Mouse (Mus musculus): Measurements from ENCODE around the gene Rgs3. TPM values are rescaled to one million over a fixed set of nuclear protein-coding genes. Genes with fewer than 3 reads are reported as not detected.
A peak's percentile ranks its signal among the peaks of the same experiment; 100 is the strongest.

Gene Rgs3
- total RNA-seq, 2 experiments from 2014 or later, result 10.5 to 11.2 TPM

DNA sequence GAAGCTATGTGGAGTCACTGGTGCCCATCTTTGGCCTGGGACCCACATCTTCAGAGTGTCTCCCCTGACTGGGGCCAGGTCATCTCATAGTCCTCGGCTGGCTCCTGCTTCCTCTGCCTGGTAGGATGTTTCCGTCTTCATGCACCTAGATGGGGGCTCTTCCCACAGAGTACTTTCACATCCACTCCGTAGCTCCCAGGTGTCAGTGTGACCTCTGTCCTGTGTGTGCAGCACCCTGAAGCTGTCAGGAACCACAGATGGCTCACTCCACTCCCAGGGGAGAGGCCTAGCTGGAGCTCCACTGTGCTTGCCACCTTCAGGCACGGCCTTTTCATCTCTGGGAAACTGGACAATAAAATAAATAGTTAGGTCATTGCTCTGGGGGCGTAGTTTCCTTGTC, 128.5 kb downstream of the Rgs3 start:
- DNase-seq, result no peak

DNA sequence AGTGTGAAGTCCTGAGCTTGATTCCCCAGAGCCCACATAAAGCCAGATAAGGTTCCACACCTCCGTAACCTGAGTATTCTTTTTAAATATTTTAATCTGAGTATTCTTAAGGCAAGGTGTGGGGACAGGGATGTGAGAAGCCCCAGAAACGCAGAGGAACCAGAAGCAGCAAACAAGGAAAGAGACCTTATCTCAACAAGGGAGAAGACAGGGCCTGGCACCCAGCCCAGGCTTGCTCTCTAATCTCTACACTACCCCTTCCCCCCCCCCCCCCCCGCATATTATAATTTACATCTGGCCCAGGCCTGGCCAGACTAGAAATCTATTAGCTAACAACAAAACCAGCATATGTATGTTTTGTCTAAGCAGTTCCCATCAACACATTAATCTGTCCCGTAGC, 131.3 kb downstream of the Rgs3 start:
- no peak for DNase-seq

DNA sequence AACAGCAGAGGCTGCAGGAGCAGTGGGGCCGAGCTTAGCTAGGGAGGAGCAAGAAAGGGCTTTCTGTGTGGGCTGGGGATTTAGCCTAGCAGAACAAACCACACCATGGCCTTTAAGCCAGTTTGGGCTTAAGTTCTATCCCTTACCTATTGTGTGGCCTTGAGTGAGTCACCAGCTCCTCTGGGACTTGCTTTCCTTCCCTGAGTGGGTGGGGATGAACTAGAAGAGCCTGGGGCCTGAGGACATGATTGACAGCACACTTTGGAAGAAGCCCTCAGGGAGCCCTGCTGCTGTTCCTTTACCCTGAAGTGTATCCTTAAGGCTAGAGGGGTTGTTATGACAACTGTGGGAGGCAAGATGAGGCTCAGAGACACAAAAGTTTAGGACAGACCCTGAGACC, 132.0 kb downstream of the Rgs3 start:
- no peak for DNase-seq

DNA sequence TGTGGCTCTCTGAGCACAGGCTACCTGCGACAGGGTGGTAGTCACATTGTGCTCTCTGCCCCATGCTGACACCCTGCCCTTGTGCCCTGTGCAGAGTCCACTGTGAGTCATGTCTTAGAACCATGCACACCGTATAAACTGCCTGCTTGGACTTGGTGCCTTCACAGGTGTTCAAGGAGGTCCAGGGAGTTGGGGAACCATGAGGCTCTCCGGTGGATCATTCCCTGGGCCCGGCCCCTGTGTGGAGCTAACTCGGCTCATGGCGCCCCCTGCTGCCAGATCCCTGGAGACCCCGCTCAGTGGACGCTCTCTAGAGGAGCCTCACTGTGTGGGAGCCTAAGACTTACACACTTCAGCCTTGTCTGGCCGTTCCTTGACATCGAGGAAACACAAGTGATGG, 134.2 kb downstream of the Rgs3 start:
- peak; percentile 41 for DNase-seq

DNA sequence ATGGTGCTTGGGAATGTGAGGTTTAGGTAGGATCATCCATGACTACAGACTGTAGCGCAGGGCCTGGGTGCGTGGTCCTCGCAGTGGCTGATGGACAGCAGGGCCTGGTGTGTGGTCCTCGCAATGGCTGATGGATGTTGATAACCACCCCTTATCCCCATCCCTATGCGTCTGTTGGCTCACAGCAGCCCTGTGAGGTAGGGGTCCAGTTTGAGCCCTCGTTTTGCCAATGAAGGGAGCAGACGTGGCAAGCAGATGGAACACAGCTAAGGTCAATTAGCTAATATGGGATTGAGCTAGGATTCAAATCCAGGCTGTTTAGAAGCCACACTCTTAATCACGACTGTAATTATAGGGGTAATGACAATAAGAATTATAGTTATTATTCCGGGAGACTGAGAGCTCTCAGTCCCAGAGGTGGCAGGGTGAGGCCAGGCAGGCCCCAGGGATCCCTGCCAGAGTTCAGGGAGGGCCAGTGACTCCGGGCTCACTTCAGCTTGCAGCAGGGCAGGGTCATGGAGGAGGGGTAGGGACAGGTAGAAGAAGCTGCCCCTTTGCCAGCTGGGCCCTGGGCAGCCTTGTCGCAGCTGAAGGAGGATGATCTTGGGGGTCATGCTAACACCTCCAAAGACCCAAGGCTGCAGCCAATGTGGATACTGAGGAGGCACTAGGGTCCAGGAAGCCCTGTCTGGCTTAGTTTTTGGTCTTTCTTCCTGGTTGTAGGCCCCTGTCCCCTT, 135.2 kb downstream of the Rgs3 start:
- DNase-seq, result no peak

DNA sequence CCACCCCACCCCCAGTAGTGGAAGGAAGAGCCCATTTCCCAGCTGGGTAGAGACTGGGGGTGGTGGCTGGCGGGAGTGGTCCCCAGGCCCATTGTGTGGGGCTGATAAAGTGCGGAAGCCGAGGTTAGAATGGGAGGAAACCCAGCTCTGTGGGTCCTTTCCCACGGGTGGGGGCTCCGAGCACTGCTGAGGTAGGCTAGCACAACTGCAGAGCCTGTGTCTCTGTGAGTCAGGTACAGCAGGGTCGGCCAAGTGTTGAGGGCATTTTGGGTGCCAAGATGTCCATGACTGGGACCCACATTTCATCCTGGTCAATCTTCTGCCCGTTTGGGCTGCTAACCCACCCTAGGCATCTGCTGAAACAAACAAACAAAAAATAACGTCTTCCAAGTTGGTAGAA, 135.9 kb downstream of the Rgs3 start:
- DNase-seq, result peak; percentile 56

DNA sequence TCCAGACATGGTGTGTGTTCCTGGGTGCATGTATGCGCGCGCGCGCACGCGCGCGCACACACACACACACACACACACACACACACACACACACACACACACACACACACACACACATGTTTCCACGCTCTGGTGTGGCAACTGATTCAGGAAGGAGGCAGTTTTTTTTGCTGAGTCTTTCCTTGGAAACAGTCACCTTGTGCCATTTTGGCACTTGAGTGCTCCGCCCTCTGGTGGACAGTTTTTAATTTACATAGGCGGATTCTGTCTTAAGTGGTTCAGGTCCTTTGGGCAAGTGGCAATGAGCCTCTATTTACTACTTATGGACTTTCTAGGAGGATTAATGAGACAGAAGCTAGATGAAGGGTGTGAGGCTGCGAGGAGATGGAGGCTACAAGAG, 136.3 kb downstream of the Rgs3 start:
- DNase-seq, result peak; percentile 34

DNA sequence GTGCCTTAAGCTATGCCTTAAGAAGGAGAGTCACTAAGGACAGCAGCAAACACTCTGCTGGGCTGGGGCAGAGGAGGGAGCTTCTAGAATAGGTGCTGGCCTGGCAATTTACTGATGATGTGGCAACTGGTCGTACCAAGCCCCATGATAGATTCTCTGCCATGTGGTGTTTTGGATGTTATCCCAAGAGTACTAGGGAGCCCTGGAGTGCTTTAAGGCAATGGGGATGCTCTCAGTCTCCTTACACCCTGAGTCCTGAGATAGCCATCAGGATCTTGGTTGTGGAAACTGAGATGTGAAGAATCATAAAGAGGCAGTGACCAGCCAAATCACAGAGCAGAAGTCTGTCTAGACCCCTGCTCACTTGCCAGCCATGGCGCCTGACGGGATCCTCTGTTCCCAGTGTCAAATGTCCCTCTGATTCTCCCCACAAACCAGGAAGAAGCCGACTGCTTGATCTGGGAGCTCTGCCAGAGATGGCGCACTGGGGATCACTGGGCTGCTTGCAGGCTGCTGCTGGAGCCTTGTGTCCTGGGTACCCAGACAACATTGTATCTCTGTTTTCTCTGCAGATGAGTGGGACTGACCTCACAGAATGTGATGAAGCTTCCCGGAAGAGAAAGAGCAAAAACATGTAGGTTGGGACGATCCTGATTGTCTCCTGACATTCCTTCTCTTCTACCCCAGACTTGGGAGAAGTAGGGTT, 137.2 kb downstream of the Rgs3 start:
- peak; percentile 56 for DNase-seq

DNA sequence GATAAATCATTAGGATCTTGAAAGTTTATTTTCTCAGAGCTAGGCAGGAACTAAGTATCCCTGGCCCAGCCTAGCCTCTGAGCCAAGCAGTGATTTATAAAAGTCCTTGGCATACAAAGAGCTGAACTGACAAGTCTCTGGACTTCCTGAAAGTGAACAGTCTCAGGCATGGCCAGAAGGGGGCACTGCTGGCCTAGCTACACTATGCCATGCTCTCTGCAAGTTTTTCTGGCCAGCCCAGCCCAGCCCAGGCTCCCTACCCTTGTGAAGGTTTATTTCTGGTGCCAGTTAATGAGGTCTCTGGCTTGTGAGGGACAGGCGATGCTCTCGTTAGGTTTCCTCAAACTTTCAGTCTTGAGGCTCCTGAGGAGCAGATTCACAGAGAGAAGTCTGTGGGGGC, 137.8 kb downstream of the Rgs3 start:
- DNase-seq, result peak; percentile 87

DNA sequence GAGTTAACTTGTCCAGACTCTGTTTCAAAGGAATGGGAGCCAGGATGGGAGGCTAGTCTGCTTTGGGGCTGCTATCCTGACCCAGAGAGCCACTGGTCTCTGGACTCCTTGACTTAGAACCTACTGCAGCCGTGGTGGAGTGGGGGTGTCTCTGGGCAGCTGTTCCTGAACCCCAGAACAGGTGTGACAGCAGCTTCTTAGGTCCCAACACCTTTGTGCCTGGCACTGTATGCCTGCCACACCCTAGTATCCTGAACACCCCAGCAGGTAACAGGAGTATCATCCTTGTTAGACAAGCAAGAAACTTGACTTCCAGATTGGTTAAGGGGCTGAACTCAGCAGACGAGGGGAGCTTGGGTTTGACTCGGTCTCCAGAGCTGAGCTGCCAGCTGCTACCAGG, 138.9 kb downstream of the Rgs3 start:
- no peak for DNase-seq

DNA sequence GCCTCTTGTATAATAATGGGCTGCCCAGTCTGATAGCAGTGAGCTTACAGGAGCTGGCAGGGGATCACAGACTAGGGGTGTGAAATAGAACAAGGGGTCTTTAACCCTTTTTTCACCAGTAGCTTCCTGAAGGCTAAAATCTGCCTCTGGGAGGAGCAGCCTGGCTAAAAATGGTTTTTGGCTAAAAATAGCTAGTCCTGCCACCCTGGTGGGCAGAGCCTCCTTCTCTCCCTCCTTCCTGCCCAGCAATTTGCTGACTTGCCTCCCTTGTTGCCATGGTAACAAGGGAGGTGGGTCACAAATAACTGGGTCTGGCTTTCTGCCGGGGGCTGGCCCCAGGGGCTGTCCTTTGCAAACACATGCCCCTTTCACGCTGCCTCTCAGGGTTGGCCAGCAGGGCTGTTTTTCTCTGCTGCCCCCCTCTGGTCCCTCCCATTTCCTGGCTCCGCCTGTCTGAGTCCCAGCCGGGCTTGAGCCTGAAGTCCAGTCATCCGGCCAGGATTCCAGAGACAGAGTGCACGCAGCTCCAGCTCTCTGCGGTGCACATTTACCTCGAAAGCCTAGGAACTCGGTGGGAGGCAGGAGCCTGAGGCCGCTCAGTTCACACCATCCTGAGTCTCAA, 139.7 kb downstream of the Rgs3 start:
- peak; percentile 92 for DNase-seq

DNA sequence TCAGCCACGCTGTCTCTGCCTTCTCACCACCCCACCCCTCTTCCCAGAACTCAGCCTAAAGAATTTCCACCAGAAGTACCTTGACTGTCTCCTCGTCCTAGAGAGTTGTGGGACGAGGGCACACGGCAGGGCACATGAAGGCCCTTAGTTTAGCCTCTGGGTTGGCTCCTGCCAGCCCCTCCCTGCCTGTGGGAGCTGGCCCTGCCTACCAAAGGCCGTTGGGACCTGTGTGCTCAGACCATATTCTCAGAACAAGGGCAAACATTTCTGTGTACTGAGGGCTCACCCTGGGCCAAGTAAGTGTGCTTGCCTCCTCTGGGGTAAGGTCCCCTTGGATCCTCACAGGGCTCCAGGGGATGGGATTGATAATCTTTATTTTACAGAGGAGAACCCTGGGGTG, 140.8 kb downstream of the Rgs3 start:
- DNase-seq, result no peak

DNA sequence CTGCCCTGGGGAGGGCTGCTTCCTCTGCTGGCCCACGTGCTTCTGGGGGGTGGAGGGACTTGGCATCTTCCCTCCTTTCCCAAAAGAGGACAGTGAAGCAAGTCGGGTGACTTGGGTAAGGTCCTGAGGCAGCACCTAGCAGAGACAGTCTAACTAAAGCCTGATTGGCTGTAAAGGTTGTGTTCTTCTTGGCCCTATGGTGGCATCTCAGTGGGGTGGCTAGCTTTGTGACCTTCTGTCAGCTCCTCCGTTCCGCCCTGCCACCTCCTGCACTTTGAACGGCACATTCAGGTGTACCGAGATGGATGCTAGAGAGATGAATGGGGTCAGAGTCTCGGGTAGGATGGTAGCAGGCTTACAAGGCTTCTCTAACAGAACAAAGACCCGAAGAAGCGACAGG, 143.5 kb downstream of the Rgs3 start:
- DNase-seq, result no peak

DNA sequence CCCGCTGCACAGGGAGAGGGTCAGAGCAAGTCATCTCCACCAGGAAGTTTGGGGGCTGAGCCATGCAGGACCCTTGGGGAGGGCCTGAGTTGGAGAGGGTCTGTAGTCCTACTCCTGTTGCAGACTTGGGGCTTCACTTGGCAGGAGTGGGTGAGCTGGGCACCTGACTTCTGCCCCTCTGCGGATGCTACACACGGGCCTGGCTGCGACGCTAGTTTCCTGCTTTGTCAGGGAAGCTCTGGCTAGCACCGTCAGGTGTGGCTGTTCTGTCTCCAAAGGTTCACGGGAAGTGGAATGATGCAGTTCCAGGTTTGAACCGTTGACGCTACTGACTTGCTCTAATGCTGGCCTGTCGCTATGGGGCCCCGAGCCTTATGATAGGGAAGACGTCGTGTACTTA, 144.6 kb downstream of the Rgs3 start:
- DNase-seq, result no peak

DNA sequence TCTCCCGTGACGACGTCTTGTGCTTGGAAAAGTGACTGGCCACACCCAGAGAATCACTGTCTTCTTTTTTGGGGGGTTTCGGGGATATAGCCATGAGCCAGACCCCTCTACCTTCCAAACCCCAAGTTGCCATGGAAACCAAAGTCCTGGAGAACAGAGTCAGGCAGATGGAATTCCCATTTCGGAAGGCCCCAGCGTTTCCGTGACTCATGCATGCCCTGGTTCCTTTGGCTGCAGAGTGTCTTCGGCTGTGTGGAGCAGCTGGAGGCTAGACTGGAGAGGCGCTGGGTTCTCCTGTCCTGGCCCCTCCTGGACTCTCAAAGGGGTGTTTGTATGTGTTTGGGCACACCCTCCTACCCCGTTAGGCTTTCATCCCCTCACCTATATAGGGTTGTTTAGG, 145.4 kb downstream of the Rgs3 start:
- DNase-seq, result no peak

DNA sequence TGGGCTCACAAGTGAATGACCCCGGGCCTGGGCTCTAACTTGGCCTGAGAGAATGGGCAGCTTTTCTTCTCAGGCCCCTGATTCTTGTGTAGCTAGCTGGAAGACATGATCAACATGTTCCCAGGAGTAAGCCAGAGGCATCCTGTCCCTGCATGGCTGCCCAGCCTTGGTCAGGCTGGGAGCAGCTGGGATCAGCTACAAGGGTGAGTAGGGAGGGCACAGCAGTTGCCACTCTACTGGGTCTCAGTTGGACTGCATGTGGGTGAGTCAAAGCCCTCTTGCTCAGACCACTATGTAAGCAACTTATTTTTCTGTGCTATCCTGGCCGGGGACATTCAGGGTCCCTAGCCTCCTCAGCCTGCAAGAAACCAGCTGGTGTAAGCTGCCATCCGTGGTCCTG, 146.1 kb downstream of the Rgs3 start:
- no peak for DNase-seq

DNA sequence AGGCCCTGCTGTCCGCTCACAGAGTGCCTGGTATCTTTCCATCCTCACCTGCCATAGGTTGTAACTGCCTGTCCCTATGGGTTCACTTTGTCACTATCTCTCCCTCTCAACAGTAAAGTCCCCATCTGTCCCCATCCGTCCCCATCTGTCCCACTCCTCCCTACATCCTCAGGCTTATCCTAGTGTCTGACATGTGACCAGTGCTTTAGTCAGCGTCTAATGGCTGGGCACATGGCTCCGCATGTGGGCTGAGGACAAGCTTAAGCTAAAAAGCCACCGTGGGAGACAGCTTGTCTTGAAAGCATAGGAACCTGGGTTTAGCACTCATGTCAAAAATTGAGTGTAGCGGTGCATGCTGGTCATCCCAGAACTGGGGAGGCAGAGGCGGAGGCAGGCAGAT, 148.4 kb downstream of the Rgs3 start:
- DNase-seq, result no peak

DNA sequence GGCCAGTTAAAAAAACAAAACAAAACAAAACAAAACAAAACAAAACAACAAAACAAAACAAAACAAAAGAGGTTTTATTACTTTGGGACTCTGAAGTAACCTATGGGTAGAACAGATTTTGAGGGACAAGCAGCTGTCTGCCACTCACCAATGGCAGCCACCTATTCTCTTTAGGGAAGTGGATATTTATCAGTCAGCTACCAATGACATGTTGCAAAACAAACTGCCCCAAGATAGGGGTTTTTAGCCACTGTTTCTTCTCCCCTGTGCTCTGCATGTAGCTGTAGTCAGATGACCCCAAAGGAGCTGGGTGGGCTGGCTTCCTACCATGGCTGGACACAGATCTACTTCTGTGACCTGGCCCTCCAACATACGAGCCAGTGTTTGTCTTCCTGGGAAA, 149.3 kb downstream of the Rgs3 start:
- no peak for DNase-seq

DNA sequence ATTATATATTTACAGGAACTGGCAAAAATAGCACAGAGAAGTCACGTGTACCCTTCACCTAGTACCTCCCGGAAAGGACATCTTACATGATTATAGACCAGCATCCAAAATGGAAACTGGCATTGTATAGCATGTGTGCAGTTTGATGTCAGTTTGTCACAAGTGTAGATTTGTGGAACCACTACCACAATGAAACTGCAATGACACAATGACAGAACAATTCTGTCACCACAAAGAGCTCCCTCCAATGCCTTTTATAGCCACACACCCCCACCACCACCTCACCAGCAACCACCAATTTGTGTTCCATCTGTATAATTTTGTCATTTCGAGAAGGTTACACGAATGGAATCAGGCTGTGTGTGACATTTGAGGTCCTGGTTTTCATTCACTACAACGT, 149.8 kb downstream of the Rgs3 start:
- DNase-seq, result no peak

DNA sequence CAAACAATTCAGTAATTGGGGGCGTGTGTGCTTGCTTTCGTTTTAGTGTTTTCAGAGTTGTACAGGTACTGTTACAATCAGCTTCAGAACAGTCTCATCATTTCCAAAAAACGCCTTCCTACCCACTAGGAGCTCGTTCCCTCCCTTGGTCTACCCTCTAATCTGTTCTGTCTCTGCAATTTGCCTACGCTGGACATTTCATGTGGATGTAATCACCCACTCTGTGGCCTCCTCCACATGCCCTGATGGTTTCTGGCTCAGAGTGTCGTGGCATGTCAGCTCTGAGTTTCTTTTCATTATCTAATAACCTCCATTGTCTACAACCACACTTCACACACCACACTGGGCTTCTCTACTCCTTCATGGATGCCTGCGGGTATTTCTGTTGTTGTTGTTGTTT, 151.5 kb downstream of the Rgs3 start:
- no peak for DNase-seq

DNA sequence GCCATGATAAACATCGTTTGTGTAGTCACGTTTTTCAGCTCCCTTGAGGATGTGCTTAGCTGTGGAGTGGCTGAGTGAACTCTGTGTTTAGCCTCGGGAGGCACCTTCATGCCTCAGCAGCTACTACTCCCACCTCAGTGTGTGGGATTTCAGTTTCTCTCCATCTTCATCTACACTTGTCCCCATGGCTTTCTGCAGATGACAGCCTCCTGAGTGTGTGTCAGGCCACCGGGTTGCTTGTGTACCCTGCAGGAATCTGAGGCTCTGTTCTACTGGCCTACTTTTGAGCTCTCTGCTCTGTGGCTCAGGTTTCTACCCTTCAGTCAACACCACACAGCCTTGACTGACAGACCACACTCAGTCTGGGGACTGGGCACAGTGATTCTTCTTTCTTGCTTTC, 151.9 kb downstream of the Rgs3 start:
- DNase-seq, result no peak

DNA sequence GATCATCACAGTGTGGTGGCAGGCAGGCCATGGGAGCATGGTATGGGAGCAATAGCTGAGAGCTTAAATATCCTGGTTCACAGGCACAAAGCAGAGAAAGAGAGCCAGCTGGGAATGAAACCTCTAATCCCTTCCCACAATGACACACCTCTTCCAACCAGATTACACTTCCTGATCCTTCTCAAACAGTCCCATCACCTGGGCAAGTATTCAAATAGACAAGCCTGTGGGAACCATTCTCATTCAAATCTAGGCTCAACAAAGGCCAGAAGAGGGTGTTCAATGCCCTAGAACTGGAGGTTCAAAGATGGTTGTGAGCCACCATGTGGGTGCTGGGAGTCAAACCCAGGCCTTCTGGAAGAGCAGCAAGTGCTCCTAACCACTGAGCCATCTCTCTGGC, 161.2 kb downstream of the Rgs3 start:
- DNase-seq, result no peak

DNA sequence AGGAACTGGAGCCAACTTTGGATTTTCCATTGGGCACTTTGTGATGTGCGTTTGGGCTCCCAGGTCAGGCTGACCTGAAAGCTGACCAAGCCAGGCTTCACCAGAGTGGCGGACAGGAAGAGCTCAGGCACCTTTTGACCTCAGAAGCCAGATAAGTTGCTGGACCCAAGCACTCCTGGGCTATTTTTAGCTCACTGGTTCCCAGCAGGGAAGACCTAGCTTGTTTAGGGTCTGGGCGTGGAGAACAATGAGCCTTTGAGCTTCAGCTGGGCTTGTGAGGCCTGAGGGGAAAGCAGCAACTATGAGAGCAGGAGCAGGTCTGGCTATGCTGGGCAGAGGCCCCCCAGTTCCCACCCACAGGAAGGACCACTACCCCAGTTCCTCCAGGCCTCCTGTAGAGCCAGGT, 162.4 kb downstream of the Rgs3 start:
- no peak for DNase-seq

DNA sequence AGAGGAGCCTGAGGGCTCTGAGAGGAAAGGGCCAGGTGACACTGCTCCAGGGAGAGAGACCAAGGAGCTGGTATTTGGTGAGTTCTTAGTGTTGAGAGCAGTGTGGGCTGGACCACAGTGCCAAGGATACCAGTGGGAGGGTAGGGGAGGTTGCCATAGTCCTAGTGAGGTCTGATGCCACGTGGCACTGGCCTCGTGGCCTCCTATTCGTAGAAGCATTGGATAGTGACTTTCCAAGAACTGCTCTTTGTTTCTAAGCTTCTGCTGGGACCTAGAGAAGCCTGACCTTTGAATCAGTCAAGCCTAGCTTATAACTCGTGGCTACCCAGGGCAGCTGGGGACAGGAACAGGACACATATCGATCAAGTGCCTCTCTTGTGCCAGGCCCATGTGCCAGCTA, 164.1 kb downstream of the Rgs3 start:
- no peak for DNase-seq

Measured in gastrocnemius, postnatal 25 days (tissue).